15 mouse cellular contexts compared by ENCODE assay signal in genomic region chr17:83052613-83053140, GRCm38 (mm10).
A peak's percentile ranks its signal among the peaks of the same experiment; 100 is the strongest.
DNase-seq lines count a peak whose midpoint lies in the region; ATAC-seq lines count a peak whose summit lies in the region.
"Had no signal": no experiment of that assay in that cellular context is flagged by ENCODE, and none has a peak within 500 bp of the region (broad histone marks: within the 10 kb centered on the region; RNA-seq: fewer than 3 reads in every experiment).

No protein-coding gene starts in this region.

- no peak overlapping the region for H3K4me2 ChIP-seq in embryonic facial prominence, embryonic 14.5 days (ENCODE audit: low read depth, low read length)
- H3K4me2 ChIP-seq in hindbrain, embryonic 12.5 days (replicated peaks): no peak overlapping the region
- H3K4me2 ChIP-seq in hindbrain, embryonic 14.5 days (replicated peaks): no peak overlapping the region
- no peak overlapping the region for H3K4me2 ChIP-seq in hindbrain, embryonic 13.5 days
- H3K4me2 ChIP-seq: heart, embryonic 12.5 days; hindbrain, embryonic 15.5 days had no signal

- H3K9me3 ChIP-seq in embryonic facial prominence, embryonic 14.5 days (ENCODE audit: control insufficient read depth, low read length): no peaks in the 10 kb centered on the region
- H3K9me3 ChIP-seq in embryonic facial prominence, embryonic 10.5 days: no peaks in the 10 kb centered on the region
- no peaks in the 10 kb centered on the region for H3K9me3 ChIP-seq in hindbrain, embryonic 12.5 days (replicated peaks)
- no peaks in the 10 kb centered on the region for H3K9me3 ChIP-seq in hindbrain, embryonic 14.5 days (ENCODE audit: control insufficient read depth, low read length)
- no peaks in the 10 kb centered on the region for H3K9me3 ChIP-seq in hindbrain, embryonic 13.5 days
- H3K9me3 ChIP-seq: heart, embryonic 12.5 days; hindbrain, embryonic 15.5 days had no signal

- peak; percentile 50 for ATAC-seq in embryonic facial prominence, embryonic 14.5 days (ENCODE audit: low read depth)
- 0 out of 2 replicates have a peak, but pooled peaks have one; percentile 40 for ATAC-seq in hindbrain, embryonic 12.5 days (ENCODE audit: low FRiP score)
- no peak for ATAC-seq in hindbrain, embryonic 14.5 days (ENCODE audit: low FRiP score)
- no peak for ATAC-seq in hindbrain, embryonic 13.5 days (ENCODE audit: low FRiP score)
- ATAC-seq: forebrain, embryonic 14.5 days had no signal

- H3K27me3 ChIP-seq in embryonic facial prominence, embryonic 14.5 days (replicated peaks; ENCODE audit: control insufficient read depth, insufficient read depth, low read length): no peaks in the 10 kb centered on the region; the same call in 1 of the 2 replicates
- peaks cover 57% of the 10 kb centered on the region for H3K27me3 ChIP-seq in embryonic facial prominence, embryonic 10.5 days (replicated peaks; ENCODE audit: low read depth, poor library complexity, severe bottlenecking)
- peaks cover 18% of the 10 kb centered on the region for H3K27me3 ChIP-seq in hindbrain, embryonic 12.5 days
- H3K27me3 ChIP-seq in hindbrain, embryonic 14.5 days (ENCODE audit: control insufficient read depth, insufficient read depth, low read length): no peaks in the 10 kb centered on the region; the same call in 1 of the 2 replicates
- H3K27me3 ChIP-seq in hindbrain, embryonic 13.5 days: peaks cover 28% of the 10 kb centered on the region
- H3K27me3 ChIP-seq: heart, embryonic 12.5 days had no signal

- no peak overlapping the region for H3K27ac ChIP-seq in embryonic facial prominence, embryonic 14.5 days (replicated peaks; ENCODE audit: low read depth, low read length)
- no peak overlapping the region; the same call in 1 of the 2 replicates for H3K27ac ChIP-seq in embryonic facial prominence, embryonic 10.5 days (replicated peaks)
- H3K27ac ChIP-seq in hindbrain, embryonic 12.5 days: no peak overlapping the region
- no peak overlapping the region for H3K27ac ChIP-seq in hindbrain, embryonic 14.5 days
- H3K27ac ChIP-seq in hindbrain, embryonic 13.5 days: no peak overlapping the region
- H3K27ac ChIP-seq: gastrocnemius, adult 2 months; hindbrain, embryonic 15.5 days had no signal

- no peak overlapping the region for H3K4me3 ChIP-seq in embryonic facial prominence, embryonic 14.5 days (ENCODE audit: low read depth, low read length)
- no peak overlapping the region for H3K4me3 ChIP-seq in embryonic facial prominence, embryonic 10.5 days
- no peak overlapping the region for H3K4me3 ChIP-seq in hindbrain, embryonic 12.5 days
- no peak overlapping the region for H3K4me3 ChIP-seq in hindbrain, embryonic 14.5 days (replicated peaks; ENCODE audit: low read length)
- no peak overlapping the region for H3K4me3 ChIP-seq in hindbrain, embryonic 13.5 days
- H3K4me3 ChIP-seq: gastrocnemius, adult 2 months; heart, embryonic 12.5 days; hindbrain, embryonic 15.5 days had no signal

- WGBS in embryonic facial prominence, embryonic 14.5 days: 50% methylated on average over 6 of the region's 6 CpGs
- WGBS in embryonic facial prominence, embryonic 10.5 days: 60% methylated on average over 6 of the region's 6 CpGs
- WGBS in hindbrain, embryonic 12.5 days: 40% methylated on average over 6 of the region's 6 CpGs
- WGBS in hindbrain, embryonic 14.5 days: 40% methylated on average over 6 of the region's 6 CpGs
- 43% methylated on average over 6 of the region's 6 CpGs for WGBS in hindbrain, embryonic 13.5 days

- peaks cover 8% of the 10 kb centered on the region for H3K4me1 ChIP-seq in embryonic facial prominence, embryonic 14.5 days (ENCODE audit: control insufficient read depth, insufficient read depth, low read length)
- peaks cover 37% of the 10 kb centered on the region for H3K4me1 ChIP-seq in embryonic facial prominence, embryonic 10.5 days
- peaks cover 8% of the 10 kb centered on the region for H3K4me1 ChIP-seq in hindbrain, embryonic 12.5 days
- H3K4me1 ChIP-seq in hindbrain, embryonic 14.5 days (replicated peaks; ENCODE audit: control insufficient read depth, insufficient read depth, low read length): no peaks in the 10 kb centered on the region
- 0 out of 2 replicates have a peak, but pooled peaks cover 9% of the 10 kb centered on the region for H3K4me1 ChIP-seq in hindbrain, embryonic 13.5 days (replicated peaks)
- H3K4me1 ChIP-seq: hindbrain, embryonic 15.5 days had no signal

- H3K9ac ChIP-seq in embryonic facial prominence, embryonic 14.5 days (ENCODE audit: low read depth, low read length): no peak overlapping the region
- H3K9ac ChIP-seq in hindbrain, embryonic 12.5 days: no peak overlapping the region
- H3K9ac ChIP-seq in hindbrain, embryonic 14.5 days: no peak overlapping the region
- 0 out of 2 replicates have a peak overlapping the region, but pooled peaks have one; percentile 8 for H3K9ac ChIP-seq in hindbrain, embryonic 13.5 days
- H3K9ac ChIP-seq: heart, embryonic 12.5 days; hindbrain, embryonic 15.5 days had no signal

- no peak for DNase-seq in embryonic facial prominence, embryonic 14.5 days (ENCODE audit: low spot score)
- DNase-seq in embryonic facial prominence, embryonic 10.5 days (ENCODE audit: low spot score): no peak
- no peak for DNase-seq in hindbrain, embryonic 14.5 days (ENCODE audit: low spot score)
- DNase-seq in thymus, postnatal 14 days: no peak
- DNase-seq in left cerebral cortex, adult 18-20 months (ENCODE audit: low spot score in 2 of 2): no peak
- DNase-seq: cerebellum, adult 18-20 months; cerebellum, postnatal 10 days; gastrocnemius, adult 2 months; gastrocnemius, postnatal 25 days; kidney, adult 11 months had no signal

- no peaks in the 10 kb centered on the region for H3K36me3 ChIP-seq in embryonic facial prominence, embryonic 14.5 days (ENCODE audit: control insufficient read depth, insufficient read depth, low read length)
- no peaks in the 10 kb centered on the region for H3K36me3 ChIP-seq in embryonic facial prominence, embryonic 10.5 days (replicated peaks)
- H3K36me3 ChIP-seq in hindbrain, embryonic 12.5 days: no peaks in the 10 kb centered on the region
- no peaks in the 10 kb centered on the region for H3K36me3 ChIP-seq in hindbrain, embryonic 14.5 days (replicated peaks; ENCODE audit: control insufficient read depth, insufficient read depth)
- H3K36me3 ChIP-seq in hindbrain, embryonic 13.5 days: no peaks in the 10 kb centered on the region
- H3K36me3 ChIP-seq: heart, embryonic 12.5 days; hindbrain, embryonic 15.5 days had no signal

Comparison
In these comparisons a context has a peak if more than half of its experiments do, and no peak if none do; other contexts are left out.
1. ATAC-seq: peak in embryonic facial prominence, embryonic 14.5 days (single experiment) and hindbrain, embryonic 12.5 days (single experiment); none in hindbrain, embryonic 14.5 days (single experiment) and hindbrain, embryonic 13.5 days (single experiment).